Mouse (Mus musculus) MEL (cell line): ENCODE data around the gene Plekhg3.

Experiments used
- MAZ ChIP-seq: IDR thresholded peaks from 2 replicates; pipeline ENCODE4 v1.6.1; 2012; ENCODE audit warnings: low read depth, mild to moderate bottlenecking, inconsistent platforms, low read length, improper control_type of control experiment
- POLR2A ChIP-seq, 2 experiments: IDR thresholded peaks; 2 replicates each; pipeline ENCODE4 v1.6.1; 2011 to 2012; ENCODE audit warnings: low read length in 2 of 2, mild to moderate bottlenecking in 2 of 2, control low read depth in 1 of 2, improper control_type of control experiment in 1 of 2, low read depth in 1 of 2, moderate library complexity in 1 of 2; ENCODE audit not compliant: control insufficient read depth in 1 of 2, insufficient read depth in 1 of 2, poor library complexity in 1 of 2
- POLR2AphosphoS2 ChIP-seq: IDR thresholded peaks from 2 replicates; pipeline ENCODE4 v1.6.1; 2011; ENCODE audit warnings: low read length, improper control_type of control experiment

DNA sequence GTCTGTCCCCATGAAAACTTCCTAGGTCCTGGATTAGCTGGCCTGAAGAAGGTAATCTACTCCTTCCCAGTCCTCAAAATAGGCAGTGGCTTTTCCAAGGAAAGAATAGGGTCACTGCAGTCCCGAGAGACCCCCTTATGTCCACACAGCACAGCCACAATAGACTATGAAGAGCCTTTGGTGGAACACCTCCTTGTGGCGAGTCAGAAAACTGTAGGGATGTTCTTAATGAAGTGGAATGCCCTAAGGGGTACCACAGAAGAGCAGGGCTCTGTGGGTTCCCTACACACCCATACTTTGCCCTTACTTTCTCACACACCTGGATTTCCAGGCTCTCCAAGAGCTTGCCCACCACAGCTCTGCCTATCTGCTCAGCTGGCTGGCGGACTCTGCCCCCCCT, 75.1 kb downstream of the Plekhg3 start:
- TF ChIP-seq MAZ: no peak
- TF ChIP-seq POLR2AphosphoS2: no peak
- TF ChIP-seq POLR2A (IDR thresholded peaks at IDR 0.05; ENCODE audit: control insufficient read depth in 1 of 2, insufficient read depth in 1 of 2, low read depth in 1 of 2, low read length in 2 of 2, poor library complexity in 1 of 2): no peak
